Mouse (Mus musculus): ENCODE measurements around the gene Arpc4. TPM values are rescaled to one million over a fixed set of nuclear protein-coding genes. Genes with fewer than 3 reads are reported as not detected.

Arpc4 gene
- polyA plus RNA-seq, 1 experiment from 2014 or later = 265 TPM

DNA sequence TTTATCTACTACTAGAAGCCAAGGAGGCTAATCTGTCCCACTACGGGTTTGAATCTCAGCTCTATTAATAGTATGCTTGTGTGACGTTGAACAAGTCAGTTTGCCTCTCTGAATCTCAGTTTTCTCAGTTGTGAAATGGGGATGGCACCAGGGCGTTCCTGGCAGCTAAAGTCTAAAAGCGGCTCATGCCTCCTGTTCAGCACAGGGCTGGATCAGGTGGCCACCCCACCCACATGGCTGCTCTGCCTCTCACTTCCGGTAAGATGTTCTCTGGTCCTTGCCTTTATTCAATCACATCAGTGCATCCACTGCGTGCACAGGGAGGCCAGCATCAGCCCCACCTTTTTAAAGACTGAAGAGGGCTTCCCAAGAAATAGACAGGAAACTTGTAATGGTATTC is 27.6 kb downstream of the Arpc4 start:
- Histone ChIP-seq H3K27ac (ENCODE audit: low read depth, low read length) (no peak overlapping the region), H3K4me1 (ENCODE audit: control insufficient read depth, insufficient read depth, low read length) (no peaks in the 10 kb centered on the region), H3K9me3 (replicated peaks; ENCODE audit: control insufficient read depth, low read length) (no peaks in the 10 kb centered on the region), H3K4me2 (ENCODE audit: low read length) (no peak overlapping the region), H3K4me3 (ENCODE audit: low read depth, low read length) (no peak overlapping the region), H3K36me3 (ENCODE audit: control insufficient read depth, insufficient read depth, low read length) (0 out of 2 replicates have a peak, but pooled peaks cover 7% of the 10 kb centered on the region), H3K9ac (ENCODE audit: low read length) (no peak overlapping the region), H3K27me3 (replicated peaks; ENCODE audit: control insufficient read depth, insufficient read depth, low read length) (no peaks in the 10 kb centered on the region)
- DNase-seq (ENCODE audit: low spot score) (no peak), ATAC-seq (no peak)
- 89% methylated on average over 6 of the region's 6 CpGs for WGBS

DNA sequence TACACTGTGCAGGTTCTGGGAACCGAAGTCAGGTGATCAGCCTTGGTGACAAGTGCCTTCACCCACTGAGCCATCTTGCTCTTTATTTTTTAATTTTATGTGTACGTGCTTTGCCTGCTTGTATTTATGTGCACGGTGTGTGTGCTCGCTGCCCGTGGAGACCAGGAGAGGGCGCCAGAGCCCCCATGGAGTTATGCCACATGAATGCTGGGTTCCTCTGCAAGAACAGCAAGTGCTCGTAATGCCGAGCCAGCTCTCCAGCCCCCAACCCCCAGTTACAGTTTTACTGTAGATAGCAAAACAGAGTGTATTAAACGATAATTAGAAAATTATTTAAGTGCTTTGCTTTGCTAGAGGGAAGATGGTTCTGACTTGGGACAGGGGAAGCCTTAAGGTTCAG is 28.8 kb downstream of the Arpc4 start:
- ATAC-seq (no peak), DNase-seq (ENCODE audit: low spot score) (no peak)
- Histone ChIP-seq H3K4me2 (ENCODE audit: low read length) (no peak overlapping the region), H3K27ac (ENCODE audit: low read depth, low read length) (no peak overlapping the region), H3K4me1 (ENCODE audit: control insufficient read depth, insufficient read depth, low read length) (no peaks in the 10 kb centered on the region), H3K4me3 (ENCODE audit: low read depth, low read length) (no peak overlapping the region), H3K36me3 (ENCODE audit: control insufficient read depth, insufficient read depth, low read length) (0 out of 2 replicates have a peak, but pooled peaks cover 7% of the 10 kb centered on the region), H3K9me3 (replicated peaks; ENCODE audit: control insufficient read depth, low read length) (no peaks in the 10 kb centered on the region), H3K27me3 (replicated peaks; ENCODE audit: control insufficient read depth, insufficient read depth, low read length) (no peaks in the 10 kb centered on the region), H3K9ac (ENCODE audit: low read length) (no peak overlapping the region)
- 78% methylated on average over 9 of the region's 9 CpGs for WGBS

- no peak overlapping the region for H3K4me2 ChIP-seq (ENCODE audit: low read length)
- H3K4me3 ChIP-seq (ENCODE audit: low read depth, low read length) = no peak overlapping the region
- H3K36me3 ChIP-seq (ENCODE audit: control insufficient read depth, insufficient read depth, low read length) = peaks cover 23% of the 10 kb centered on the region
- H3K9me3 ChIP-seq (replicated peaks; ENCODE audit: control insufficient read depth, low read length) = no peaks in the 10 kb centered on the region
- no peak for DNase-seq (ENCODE audit: low spot score)
- no peaks in the 10 kb centered on the region for H3K27me3 ChIP-seq (replicated peaks; ENCODE audit: control insufficient read depth, insufficient read depth, low read length)
- no peak overlapping the region for H3K9ac ChIP-seq (ENCODE audit: low read length)
- no peak for ATAC-seq
- H3K4me1 ChIP-seq (ENCODE audit: control insufficient read depth, insufficient read depth, low read length) = no peaks in the 10 kb centered on the region
- H3K27ac ChIP-seq (ENCODE audit: low read depth, low read length) = no peak overlapping the region
- WGBS = 84% methylated on average over 1 of the region's 1 CpGs
These were observed 32.1 kb downstream of the Arpc4 start for GRCm38 (mm10) chr6:113410001-113410400.

DNA sequence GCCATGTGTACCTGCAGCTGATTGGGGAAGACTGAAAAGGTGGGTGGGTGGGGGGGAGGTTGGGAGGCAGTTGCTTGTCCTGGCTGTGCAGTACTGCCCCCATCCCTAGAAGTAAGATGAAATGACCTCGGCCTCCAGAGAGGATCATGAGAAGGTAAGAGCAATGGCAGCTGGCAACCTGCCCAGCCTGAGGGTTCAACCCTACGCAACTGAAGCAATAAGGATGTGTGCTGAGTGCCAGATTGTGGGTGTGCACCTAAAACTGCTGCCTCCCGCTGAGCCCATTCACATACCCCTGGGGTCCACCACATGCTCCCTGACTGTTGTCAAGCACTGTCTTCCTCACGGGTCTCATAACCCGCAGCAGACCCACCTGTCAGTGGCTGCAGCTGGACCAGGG is 38.5 kb downstream of the Arpc4 start:
- no peak overlapping the region for H3K4me3 ChIP-seq (ENCODE audit: low read depth, low read length)
- no peak for DNase-seq (ENCODE audit: low spot score)
- H3K9ac ChIP-seq (ENCODE audit: low read length) = no peak overlapping the region
- ATAC-seq = no peak
- H3K4me1 ChIP-seq (ENCODE audit: control insufficient read depth, insufficient read depth, low read length) = peaks cover 11% of the 10 kb centered on the region; the same call in 1 of the 2 replicates
- 85% methylated on average over 5 of the region's 5 CpGs for WGBS
- peaks cover 24% of the 10 kb centered on the region for H3K36me3 ChIP-seq (ENCODE audit: control insufficient read depth, insufficient read depth, low read length)
- H3K27me3 ChIP-seq (replicated peaks; ENCODE audit: control insufficient read depth, insufficient read depth, low read length) = no peaks in the 10 kb centered on the region
- no peak overlapping the region for H3K4me2 ChIP-seq (ENCODE audit: low read length)
- H3K27ac ChIP-seq (ENCODE audit: low read depth, low read length) = no peak overlapping the region
- no peaks in the 10 kb centered on the region for H3K9me3 ChIP-seq (replicated peaks; ENCODE audit: control insufficient read depth, low read length)

- H3K4me3 ChIP-seq (ENCODE audit: low read depth, low read length) = peak overlapping the region; percentile 47
- DNase-seq (ENCODE audit: low spot score) = peak; percentile 24
- peak overlapping the region; percentile 75 for H3K4me2 ChIP-seq (ENCODE audit: low read length)
- no peaks in the 10 kb centered on the region for H3K9me3 ChIP-seq (replicated peaks; ENCODE audit: control insufficient read depth, low read length)
- no peak overlapping the region for H3K27ac ChIP-seq (ENCODE audit: low read depth, low read length)
- peaks cover 11% of the 10 kb centered on the region; the same call in 1 of the 2 replicates for H3K4me1 ChIP-seq (ENCODE audit: control insufficient read depth, insufficient read depth, low read length)
- 13% methylated on average over 16 of the region's 16 CpGs for WGBS
- peak; percentile 58 for ATAC-seq
- H3K9ac ChIP-seq (ENCODE audit: low read length) = peak overlapping the region; percentile 69
- no peaks in the 10 kb centered on the region for H3K27me3 ChIP-seq (replicated peaks; ENCODE audit: control insufficient read depth, insufficient read depth, low read length)
- peaks cover 21% of the 10 kb centered on the region for H3K36me3 ChIP-seq (ENCODE audit: control insufficient read depth, insufficient read depth, low read length)
These were observed 40.7 kb downstream of the Arpc4 start for GRCm38 (mm10) chr6:113418441-113419198.

DNA sequence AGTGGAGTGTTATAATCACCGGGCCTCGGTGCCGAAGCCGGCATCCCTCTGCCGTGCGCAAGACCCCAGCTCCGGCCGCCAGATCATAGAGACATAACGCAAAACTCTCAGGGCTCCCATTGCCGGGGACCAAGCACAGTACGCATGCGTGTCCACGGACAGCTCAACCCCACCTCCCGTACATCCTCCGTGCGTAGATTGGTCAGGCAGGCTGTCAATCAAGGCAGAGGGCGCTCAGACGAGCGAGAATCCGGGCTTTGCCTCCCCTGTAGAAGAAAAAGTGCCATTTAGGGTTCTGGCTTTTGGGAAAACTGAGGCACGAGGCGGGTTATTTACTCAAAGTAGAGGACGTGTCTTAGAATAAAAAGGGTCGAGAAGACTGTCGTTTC is 41.3 kb downstream of the Arpc4 start, which contains the start of gene Rpusd3:
Gene Rpusd3 (minus strand): TSS at position 142 of the 389 bp plus-strand sequence.
- Histone ChIP-seq H3K4me2 (ENCODE audit: low read length) (peak within 1 kb of the TSS; percentile 75), H3K27ac (ENCODE audit: low read depth, low read length) (no peak within 1 kb of the TSS), H3K27me3 (replicated peaks; ENCODE audit: control insufficient read depth, insufficient read depth, low read length) (no peaks in the 10 kb centered on the region), H3K9ac (ENCODE audit: low read length) (peak within 1 kb of the TSS; percentile 69), H3K4me3 (ENCODE audit: low read depth, low read length) (peak within 1 kb of the TSS; percentile 47), H3K9me3 (replicated peaks; ENCODE audit: control insufficient read depth, low read length) (no peaks in the 10 kb centered on the region), H3K36me3 (ENCODE audit: control insufficient read depth, insufficient read depth, low read length) (peaks cover 16% of the 10 kb centered on the region), H3K4me1 (ENCODE audit: control insufficient read depth, insufficient read depth, low read length) (peaks cover 11% of the 10 kb centered on the region; the same call in 1 of the 2 replicates)
- ATAC-seq (peak; percentile 99), DNase-seq (ENCODE audit: low spot score) (peak; percentile 99)
- under 1% methylated on average over 25 of the region's 25 CpGs for WGBS

DNA sequence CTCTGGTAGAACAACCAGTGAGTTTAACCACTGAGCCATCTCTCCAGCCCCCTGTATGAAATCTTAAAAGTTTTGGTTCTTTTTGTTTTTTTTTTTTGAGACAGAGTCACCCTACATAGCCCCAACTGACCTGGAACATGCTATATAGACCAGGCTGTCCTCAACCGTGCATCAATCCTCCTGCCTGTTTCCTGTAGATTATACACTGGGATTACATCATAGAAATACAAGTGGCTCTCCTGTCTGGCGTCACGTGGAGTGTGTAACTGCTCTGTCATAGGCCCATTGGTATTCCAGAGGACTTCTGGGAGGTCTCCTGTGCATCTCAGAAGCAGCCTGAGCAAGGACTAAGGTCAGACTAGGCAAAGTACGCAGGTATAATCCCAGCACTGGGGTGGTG is 45.1 kb downstream of the Arpc4 start:
- no peak overlapping the region for H3K9ac ChIP-seq (ENCODE audit: low read length)
- no peak overlapping the region for H3K4me2 ChIP-seq (ENCODE audit: low read length)
- no peak for ATAC-seq
- no peaks in the 10 kb centered on the region for H3K27me3 ChIP-seq (replicated peaks; ENCODE audit: control insufficient read depth, insufficient read depth, low read length)
- H3K4me1 ChIP-seq (ENCODE audit: control insufficient read depth, insufficient read depth, low read length) = peaks cover 7% of the 10 kb centered on the region; the same call in 1 of the 2 replicates
- H3K9me3 ChIP-seq (replicated peaks; ENCODE audit: control insufficient read depth, low read length) = no peaks in the 10 kb centered on the region
- DNase-seq (ENCODE audit: low spot score) = no peak
- no peak overlapping the region for H3K4me3 ChIP-seq (ENCODE audit: low read depth, low read length)
- WGBS = 69% methylated on average over 4 of the region's 4 CpGs
- no peaks in the 10 kb centered on the region for H3K36me3 ChIP-seq (ENCODE audit: control insufficient read depth, insufficient read depth, low read length)
- no peak overlapping the region for H3K27ac ChIP-seq (ENCODE audit: low read depth, low read length)

DNA sequence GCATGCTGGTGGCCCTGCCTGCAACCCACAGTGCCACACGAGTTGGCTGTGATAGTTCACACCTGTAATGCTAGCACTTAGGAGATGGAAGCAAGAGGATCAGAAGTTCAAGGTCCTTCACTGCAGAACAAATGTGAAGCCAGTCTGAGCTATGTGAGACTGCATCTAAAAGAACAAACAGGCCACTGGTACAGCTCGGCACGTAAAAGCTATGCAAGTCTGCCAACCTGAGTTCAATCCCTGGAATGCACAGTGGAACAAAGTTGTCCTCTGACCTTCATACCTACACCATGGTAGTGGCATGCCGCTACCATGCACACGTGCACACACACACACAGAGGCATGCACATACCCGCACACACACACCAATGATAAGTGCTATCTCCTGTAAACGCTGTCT is 46.3 kb downstream of the Arpc4 start:
- Histone ChIP-seq H3K27me3 (replicated peaks; ENCODE audit: control insufficient read depth, insufficient read depth, low read length) (no peaks in the 10 kb centered on the region), H3K4me3 (ENCODE audit: low read depth, low read length) (no peak overlapping the region), H3K4me2 (ENCODE audit: low read length) (no peak overlapping the region), H3K36me3 (ENCODE audit: control insufficient read depth, insufficient read depth, low read length) (no peaks in the 10 kb centered on the region), H3K9ac (ENCODE audit: low read length) (no peak overlapping the region), H3K4me1 (ENCODE audit: control insufficient read depth, insufficient read depth, low read length) (no peaks in the 10 kb centered on the region), H3K27ac (ENCODE audit: low read depth, low read length) (no peak overlapping the region), H3K9me3 (replicated peaks; ENCODE audit: control insufficient read depth, low read length) (no peaks in the 10 kb centered on the region)
- WGBS = 90% methylated on average over 7 of the region's 7 CpGs
- no peak for ATAC-seq
- no peak for DNase-seq (ENCODE audit: low spot score)

GRCm38 (mm10) chr6:113426696-113427095 is 48.8 kb downstream of the Arpc4 start:
- no peaks in the 10 kb centered on the region for H3K4me1 ChIP-seq (ENCODE audit: control insufficient read depth, insufficient read depth, low read length)
- no peak for DNase-seq (ENCODE audit: low spot score)
- 90% methylated on average over 4 of the region's 4 CpGs for WGBS

More at GRCm38 (mm10) chr6:113426696-113427095, 48.8 kb downstream of the Arpc4 start:
- no peak overlapping the region for H3K4me2 ChIP-seq (ENCODE audit: low read length)
- no peaks in the 10 kb centered on the region for H3K9me3 ChIP-seq (replicated peaks; ENCODE audit: control insufficient read depth, low read length)
- no peaks in the 10 kb centered on the region for H3K36me3 ChIP-seq (ENCODE audit: control insufficient read depth, insufficient read depth, low read length)
- no peaks in the 10 kb centered on the region for H3K27me3 ChIP-seq (replicated peaks; ENCODE audit: control insufficient read depth, insufficient read depth, low read length)
- ATAC-seq = no peak
- H3K9ac ChIP-seq (ENCODE audit: low read length) = no peak overlapping the region
- no peak overlapping the region for H3K27ac ChIP-seq (ENCODE audit: low read depth, low read length)
- no peak overlapping the region for H3K4me3 ChIP-seq (ENCODE audit: low read depth, low read length)

All from forebrain, embryonic 14.5 days (tissue).